Mouse (Mus musculus) liver, embryonic 15.5 days (tissue): ENCODE results near the gene Rab28. TPM values are rescaled to one million over a fixed set of nuclear protein-coding genes. Genes with fewer than 3 reads are reported as not detected.
"Not testable (repeated sequence)": the region's sequence is repeated elsewhere in the genome, so short reads cannot be mapped to it uniquely, and the experiment has no call there.

Source experiments
- ATAC-seq: fragments of 200-750 bp; cut with Nextera tagmentation; 2 replicates; pipeline ENCODE4 v1.8.0; 2017; ENCODE audit warnings: moderate number of reproducible peaks, mild to moderate bottlenecking, moderate library complexity; ENCODE audit not compliant: insufficient read depth
- H3K27ac ChIP-seq: fragments of 300-500 bp; sonication (generic); replicated peaks from 2 replicates; pipeline ENCODE4 v1.5.1; 2015; ENCODE audit warnings: mild to moderate bottlenecking, inconsistent platforms
- H3K27me3 ChIP-seq: fragments of 300-500 bp; sonication (generic); 2 replicates; pipeline ENCODE4 v1.6.1; 2015; ENCODE audit warnings: mild to moderate bottlenecking, inconsistent platforms
- H3K36me3 ChIP-seq: fragments of 300-500 bp; sonication (generic); replicated peaks from 2 replicates; pipeline ENCODE4 v1.6.1; 2015; ENCODE audit warnings: moderate library complexity, mild to moderate bottlenecking, inconsistent platforms
- H3K4me1 ChIP-seq: fragments of 300-500 bp; sonication (generic); replicated peaks from 2 replicates; pipeline ENCODE4 v1.6.1; 2015; ENCODE audit warnings: inconsistent platforms
- H3K4me2 ChIP-seq: fragments of 300-500 bp; sonication (generic); 2 replicates; pipeline ENCODE4 v1.6.1; 2015; ENCODE audit warnings: moderate library complexity, mild to moderate bottlenecking, inconsistent platforms
- H3K4me3 ChIP-seq: fragments of 300-500 bp; sonication (generic); replicated peaks from 2 replicates; pipeline ENCODE4 v1.5.1; 2015; ENCODE audit warnings: mild to moderate bottlenecking, inconsistent platforms
- H3K9ac ChIP-seq: fragments of 300-500 bp; sonication (generic); 2 replicates; pipeline ENCODE4 v1.6.1; 2015; ENCODE audit warnings: moderate library complexity, mild to moderate bottlenecking, inconsistent platforms
- H3K9me3 ChIP-seq: fragments of 300-500 bp; sonication (generic); replicated peaks from 2 replicates; pipeline ENCODE4 v1.6.1; 2016; ENCODE audit warnings: inconsistent platforms
- WGBS: fragments of 180-500 bp; shearing (Covaris S2); methylation state at CpG from one replicate; pipeline ENCODE4 v1.1.7; 2015; ENCODE audit warnings: mixed read lengths; ENCODE audit not compliant: insufficient replicate concordance; 5-methylcytosine and 5-hydroxymethylcytosine counted together
- polyA plus RNA-seq: library from polyadenylated mRNA; unstranded; fragments of >200 nt; fragmentation: Nextera tagmentation; extraction: Ambion mirVana; gene quantifications from 2 replicates; pipeline ENCODE4 v1.2.1, GENCODE M21; 2015

The Rab28 gene
- polyA plus RNA-seq, 1 experiment from 2014 or later = 18.6 TPM

DNA sequence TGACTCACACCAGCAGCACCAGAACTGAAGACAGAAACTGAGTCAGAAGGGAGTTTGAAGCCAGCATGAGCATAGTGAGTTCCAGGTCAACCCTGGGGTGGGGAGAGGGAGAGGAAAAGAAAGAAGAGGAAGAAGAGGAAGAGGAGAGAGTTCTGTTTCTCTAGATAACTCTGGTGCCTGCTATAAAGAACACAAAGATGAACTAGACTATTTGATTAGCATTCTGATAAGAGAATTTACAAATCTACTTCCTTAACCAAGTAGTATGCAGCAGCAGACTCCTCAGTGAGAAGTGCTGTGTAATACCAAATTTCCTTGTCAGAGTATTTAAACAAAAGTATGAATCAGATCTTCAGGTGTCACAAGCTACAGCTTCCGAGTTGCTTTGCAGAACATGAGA lies 19.1 kb upstream of the Rab28 start:
- no peak overlapping the region for H3K9ac ChIP-seq
- ATAC-seq = no peak
- no peak overlapping the region for H3K4me3 ChIP-seq
- H3K4me2 ChIP-seq = no peak overlapping the region
- no peaks in the 10 kb centered on the region for H3K36me3 ChIP-seq
- H3K27ac ChIP-seq = no peak overlapping the region
- no peaks in the 10 kb centered on the region for H3K27me3 ChIP-seq
- WGBS = 19% methylated on average over 1 of the region's 1 CpGs
- H3K4me1 ChIP-seq = no peaks in the 10 kb centered on the region
- no peaks in the 10 kb centered on the region for H3K9me3 ChIP-seq

DNA sequence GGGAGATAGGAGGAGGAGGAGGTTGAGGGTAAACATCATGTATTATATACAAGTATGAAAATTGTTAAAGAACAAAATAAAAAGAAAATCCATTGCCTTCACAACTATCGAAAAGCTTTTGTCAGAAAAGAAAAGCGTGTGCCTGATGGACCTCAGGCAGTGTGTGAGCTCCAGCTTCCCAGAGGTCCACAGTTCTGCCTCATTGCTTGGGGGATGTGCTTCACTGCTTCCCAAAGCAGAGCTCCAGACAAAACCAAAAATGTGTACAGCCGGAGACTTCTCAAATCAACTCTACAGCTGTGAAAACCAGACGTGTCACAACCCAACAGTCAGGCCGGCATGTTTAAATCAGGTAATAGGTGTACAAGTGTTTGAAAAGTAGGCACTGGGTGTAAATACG lies 17.6 kb upstream of the Rab28 start:
- WGBS = 74% methylated on average over 6 of the region's 6 CpGs
- no peaks in the 10 kb centered on the region for H3K27me3 ChIP-seq
- H3K27ac ChIP-seq = no peak overlapping the region
- no peak for ATAC-seq
- no peak overlapping the region for H3K9ac ChIP-seq
- H3K4me1 ChIP-seq = no peaks in the 10 kb centered on the region
- no peak overlapping the region for H3K4me2 ChIP-seq
- no peak overlapping the region for H3K4me3 ChIP-seq
- H3K9me3 ChIP-seq = no peaks in the 10 kb centered on the region
- no peaks in the 10 kb centered on the region for H3K36me3 ChIP-seq

DNA sequence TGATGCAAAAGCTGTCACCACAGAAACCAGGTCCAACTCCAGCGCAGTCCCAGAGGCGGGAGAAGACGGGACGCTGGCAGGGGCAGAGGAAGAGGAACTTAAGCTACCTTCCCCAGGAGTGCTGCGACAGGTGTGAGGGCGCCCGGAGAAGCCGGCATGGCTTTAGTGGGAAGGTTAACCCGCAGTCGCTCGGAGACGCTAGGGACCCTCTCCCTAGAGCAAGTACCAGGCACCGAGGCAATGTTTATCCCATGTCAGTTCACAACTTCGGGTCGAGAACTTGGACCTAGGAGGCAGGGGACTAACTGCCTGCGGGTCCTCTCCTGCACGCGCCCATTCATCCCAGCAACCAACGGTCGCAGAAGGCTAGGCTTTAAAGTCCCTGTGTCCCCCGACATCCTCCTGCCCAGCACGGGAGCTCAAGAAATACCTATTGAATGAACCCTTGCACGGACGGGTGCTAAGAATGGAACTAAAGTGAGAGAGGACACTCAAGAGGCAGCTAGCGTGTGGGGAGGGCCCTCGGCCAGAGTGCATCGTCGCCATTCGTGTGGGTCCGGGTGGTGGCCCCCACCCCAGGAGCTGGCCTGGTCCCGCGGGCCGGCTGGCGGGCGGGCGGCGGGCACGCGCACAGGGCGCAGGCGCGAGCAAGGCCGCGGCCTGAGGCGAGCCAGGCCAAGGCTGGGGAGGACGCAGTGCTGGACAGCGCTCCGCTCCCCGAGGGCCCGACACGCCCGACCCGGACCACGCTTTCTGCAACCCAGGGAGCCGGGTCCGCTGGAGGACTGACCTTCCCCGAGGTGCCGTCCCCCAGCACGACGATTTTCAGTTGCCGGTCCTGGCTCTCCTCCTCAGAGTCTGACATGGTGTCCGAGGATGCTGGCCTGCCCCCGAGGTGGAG lies 592 bp downstream of the Rab28 start:
- H3K9ac ChIP-seq = peak overlapping the region; percentile 85
- ATAC-seq = peak; percentile 86

DNA sequence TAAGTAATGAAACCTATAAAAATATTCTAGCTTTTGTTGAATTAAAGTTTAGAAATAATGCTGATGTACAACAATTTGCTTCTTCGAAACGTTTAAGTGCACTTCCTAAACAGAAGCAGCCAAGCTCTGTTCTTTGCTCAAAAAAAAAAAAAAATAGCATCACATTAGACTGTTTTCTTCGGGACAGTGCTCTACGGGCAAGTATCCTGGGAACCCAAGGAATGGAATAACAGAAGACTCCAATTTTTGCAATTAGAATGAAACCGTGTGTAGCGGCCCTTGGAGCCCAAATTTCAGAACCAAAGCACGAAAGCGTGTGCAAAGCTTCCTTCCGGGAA lies 1.2 kb downstream of the Rab28 start:
- peak overlapping the region; percentile 85 for H3K9ac ChIP-seq
- H3K4me2 ChIP-seq = peak overlapping the region; percentile 94
- ATAC-seq = no peak
- H3K4me3 ChIP-seq = peak overlapping the region; percentile 96
- 7% methylated on average over 9 of the region's 9 CpGs for whole genome bisulfite sequencing
- no peaks in the 10 kb centered on the region for H3K9me3 ChIP-seq
- H3K27ac ChIP-seq = no peak overlapping the region
- H3K4me1 ChIP-seq = peaks cover 11% of the 10 kb centered on the region
- H3K27me3 ChIP-seq = no peaks in the 10 kb centered on the region
- H3K36me3 ChIP-seq = no peaks in the 10 kb centered on the region

More for the DNA sequence above, 592 bp downstream of the Rab28 start:
- Histone ChIP-seq H3K4me1 (peaks cover 11% of the 10 kb centered on the region), H3K36me3 (no peaks in the 10 kb centered on the region), H3K27ac (peak overlapping the region; percentile 74), H3K27me3 (no peaks in the 10 kb centered on the region), H3K4me3 (peak overlapping the region; percentile 96), H3K9me3 (no peaks in the 10 kb centered on the region), H3K4me2 (peak overlapping the region; percentile 94)
- 1% methylated on average over 63 of the region's 63 CpGs for WGBS

DNA sequence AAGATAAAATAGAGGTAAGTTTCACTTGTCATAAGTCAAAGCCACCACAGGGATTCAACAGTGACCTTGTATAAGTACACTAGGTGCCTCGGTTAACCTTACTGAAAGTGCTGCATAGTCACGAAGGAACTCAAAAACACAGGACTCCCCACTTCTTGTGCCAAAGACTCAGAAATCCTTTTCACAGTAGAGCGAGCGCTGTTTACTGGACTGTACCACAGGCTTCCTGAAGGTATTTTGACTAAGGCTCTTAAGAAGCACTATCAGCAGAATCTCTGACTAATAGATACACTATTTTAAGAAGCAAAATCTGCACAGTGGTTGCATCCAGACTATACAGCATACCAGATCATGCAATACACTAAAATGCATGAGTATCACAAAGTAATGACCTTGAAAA lies 6.9 kb downstream of the Rab28 start:
- not testable (repeated sequence) for H3K27me3 ChIP-seq

DNA sequence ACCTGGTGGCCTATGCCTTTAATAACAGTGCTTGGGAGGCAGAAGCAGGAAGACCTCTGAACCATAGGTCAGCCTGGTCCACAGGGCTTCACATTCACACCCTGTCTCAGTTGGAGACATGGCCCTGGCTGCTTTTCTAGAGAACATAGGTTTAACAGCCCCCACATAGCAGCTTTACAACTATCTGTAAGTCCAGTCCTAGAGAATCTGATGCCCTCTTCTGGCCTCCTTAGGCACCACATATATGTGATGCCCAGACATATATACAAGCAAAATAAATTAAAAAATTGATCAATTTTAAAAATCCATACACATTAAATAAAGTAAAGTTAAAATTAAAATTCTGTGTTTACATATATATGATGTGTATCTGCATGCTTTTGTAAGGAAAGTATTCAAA lies 10.0 kb downstream of the Rab28 start:
- no peaks in the 10 kb centered on the region for H3K36me3 ChIP-seq
- no peak overlapping the region for H3K4me2 ChIP-seq
- no peak overlapping the region for H3K4me3 ChIP-seq
- no peak for ATAC-seq
- H3K9me3 ChIP-seq = no peaks in the 10 kb centered on the region
- no peaks in the 10 kb centered on the region for H3K4me1 ChIP-seq
- no peak overlapping the region for H3K27ac ChIP-seq
- H3K9ac ChIP-seq = no peak overlapping the region
- no peaks in the 10 kb centered on the region for H3K27me3 ChIP-seq

More for the DNA sequence above, 6.9 kb downstream of the Rab28 start:
- H3K4me2 ChIP-seq, H3K27ac ChIP-seq, H3K9me3 ChIP-seq, ATAC-seq, H3K36me3 ChIP-seq, H3K4me3 ChIP-seq, H3K9ac ChIP-seq, H3K4me1 ChIP-seq: not testable (repeated sequence)
- WGBS = 79% methylated on average over 4 of the region's 4 CpGs

DNA sequence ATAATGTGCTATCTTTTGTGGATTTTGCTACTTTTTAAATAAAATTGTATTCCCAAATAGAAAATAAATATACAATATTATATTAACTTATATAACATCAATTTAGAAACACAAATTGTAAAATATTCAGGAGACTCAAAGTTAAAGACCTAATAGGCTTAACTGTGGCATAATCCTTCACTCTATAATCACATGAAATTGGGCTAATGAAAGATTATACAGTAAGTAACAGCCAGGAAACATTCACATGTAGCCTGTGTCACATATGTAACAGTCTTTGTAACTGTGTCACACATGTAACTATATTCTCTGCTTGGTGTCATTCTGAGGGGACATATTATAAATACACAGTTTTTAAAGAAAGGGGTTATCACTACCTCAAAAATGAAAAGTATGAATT lies 22.9 kb downstream of the Rab28 start:
- H3K4me2 ChIP-seq = no peak overlapping the region
- no peak overlapping the region for H3K4me3 ChIP-seq
- H3K27ac ChIP-seq = no peak overlapping the region
- H3K36me3 ChIP-seq = no peaks in the 10 kb centered on the region
- H3K4me1 ChIP-seq = no peaks in the 10 kb centered on the region
- H3K27me3 ChIP-seq = no peaks in the 10 kb centered on the region
- ATAC-seq = no peak
- H3K9me3 ChIP-seq = no peaks in the 10 kb centered on the region
- no peak overlapping the region for H3K9ac ChIP-seq

DNA sequence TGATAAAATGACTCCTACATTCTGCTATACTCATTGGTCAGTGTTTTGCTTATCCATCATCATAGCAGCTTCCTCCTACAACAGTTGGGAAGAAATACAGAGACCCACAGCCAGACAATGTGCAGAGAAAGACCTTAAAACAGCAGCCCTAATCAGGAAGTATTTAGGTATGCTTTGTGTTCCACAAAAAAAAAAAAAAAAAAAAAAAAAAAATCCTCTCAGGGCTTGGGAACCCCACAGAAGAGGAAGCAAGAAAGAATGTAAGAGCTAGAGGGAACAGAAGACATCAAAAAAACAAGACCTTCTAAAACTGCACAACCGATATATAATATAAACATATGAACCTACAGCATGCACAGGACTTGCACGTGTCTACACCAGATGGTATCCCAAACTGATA lies 24.0 kb downstream of the Rab28 start:
- Histone ChIP-seq H3K4me2 (no peak overlapping the region), H3K27me3 (no peaks in the 10 kb centered on the region), H3K9ac (no peak overlapping the region), H3K36me3 (no peaks in the 10 kb centered on the region), H3K9me3 (no peaks in the 10 kb centered on the region), H3K4me3 (no peak overlapping the region), H3K4me1 (no peaks in the 10 kb centered on the region), H3K27ac (no peak overlapping the region)
- 79% methylated on average over 2 of the region's 2 CpGs for WGBS
- no peak for ATAC-seq

DNA sequence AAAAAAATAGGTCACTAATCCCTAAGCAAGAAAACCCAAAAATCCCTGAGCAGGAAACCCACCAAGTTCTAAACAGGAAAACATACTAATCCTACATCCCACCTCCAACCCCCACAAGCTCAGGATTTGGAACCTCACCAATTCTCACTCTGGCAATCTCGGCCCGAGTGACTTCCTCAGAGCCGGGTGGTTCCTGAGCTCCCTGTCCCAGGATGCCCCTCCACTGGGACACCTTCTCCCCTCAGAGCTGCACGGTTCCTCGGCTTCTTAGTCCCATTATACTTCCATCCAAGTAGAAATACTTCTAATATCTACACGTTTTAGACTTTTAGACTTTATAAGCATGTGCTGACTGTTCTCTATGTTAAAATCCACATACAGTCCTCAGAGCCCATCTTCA lies 41.9 kb downstream of the Rab28 start:
- no peak overlapping the region for H3K4me2 ChIP-seq
- ATAC-seq = no peak
- H3K4me3 ChIP-seq = no peak overlapping the region
- no peaks in the 10 kb centered on the region for H3K4me1 ChIP-seq
- no peaks in the 10 kb centered on the region for H3K36me3 ChIP-seq
- no peak overlapping the region for H3K9ac ChIP-seq
- no peaks in the 10 kb centered on the region for H3K9me3 ChIP-seq
- 66% methylated on average over 6 of the region's 6 CpGs for WGBS
- no peak overlapping the region for H3K27ac ChIP-seq
- no peaks in the 10 kb centered on the region for H3K27me3 ChIP-seq

DNA sequence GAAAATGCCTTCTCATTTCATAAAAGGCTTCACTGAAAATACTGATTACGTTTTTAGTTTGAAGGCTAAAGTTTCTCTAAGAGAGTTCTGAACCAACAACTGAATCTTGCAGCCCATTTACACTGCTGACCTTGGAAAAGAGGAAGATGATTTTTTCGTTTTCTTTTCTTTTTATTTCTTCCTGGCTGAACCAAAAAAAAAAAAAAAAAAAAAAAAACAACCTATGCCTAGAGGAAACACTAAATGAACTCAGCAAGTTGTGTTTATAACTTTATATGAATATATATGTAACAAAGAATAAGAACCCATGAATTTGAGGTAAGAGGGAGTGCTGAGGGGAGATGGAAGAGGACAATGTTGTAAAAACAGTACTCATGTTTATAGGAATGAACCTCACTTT lies 71.2 kb downstream of the Rab28 start:
- H3K9me3 ChIP-seq = no peaks in the 10 kb centered on the region
- no peak for ATAC-seq
- no peak overlapping the region for H3K4me2 ChIP-seq
- WGBS = 41% methylated on average over 2 of the region's 2 CpGs
- no peaks in the 10 kb centered on the region for H3K4me1 ChIP-seq
- H3K9ac ChIP-seq = no peak overlapping the region
- no peak overlapping the region for H3K4me3 ChIP-seq
- H3K27ac ChIP-seq = no peak overlapping the region
- no peaks in the 10 kb centered on the region for H3K27me3 ChIP-seq
- no peaks in the 10 kb centered on the region for H3K36me3 ChIP-seq

DNA sequence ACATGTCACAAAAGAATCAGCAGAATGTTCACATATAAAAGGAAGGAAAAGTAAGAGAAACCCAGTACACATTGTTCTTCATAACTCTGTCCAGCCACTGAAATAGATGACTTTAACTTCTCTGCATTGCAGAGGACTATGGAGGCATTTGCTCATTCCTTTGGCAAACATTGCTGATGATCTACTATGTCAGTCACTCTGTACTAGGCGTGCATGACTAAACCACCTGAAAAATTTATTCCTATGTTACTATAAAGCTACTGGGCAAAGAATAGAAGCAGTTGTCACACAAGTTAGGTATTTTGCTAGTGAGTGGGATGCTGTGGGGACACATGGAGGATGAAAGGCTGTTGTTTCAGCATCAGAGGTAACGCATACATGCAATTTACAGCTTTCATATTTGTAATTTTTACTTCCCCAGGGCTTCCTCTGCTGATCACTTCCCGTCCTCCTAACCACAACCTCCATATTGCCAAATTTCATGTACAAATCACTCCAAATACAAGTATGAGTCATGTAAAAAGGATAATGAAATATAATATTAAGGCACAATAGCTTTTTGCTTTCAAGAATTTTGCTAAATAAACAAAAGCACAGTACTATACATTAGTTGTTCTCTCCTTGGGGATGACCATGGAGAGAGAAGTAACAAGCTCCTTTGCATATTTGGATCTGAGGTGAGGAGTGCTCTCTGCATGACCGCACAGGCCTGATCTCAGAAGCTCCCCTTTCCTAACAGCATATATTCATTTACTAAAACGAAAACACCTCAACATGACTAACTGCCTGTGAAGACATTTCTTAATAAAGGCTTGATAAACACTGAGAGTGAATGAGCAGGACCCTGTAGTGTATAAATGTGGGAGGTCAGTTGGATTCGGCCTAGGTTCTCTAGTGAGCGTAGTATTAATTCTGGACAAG lies 80.5 kb downstream of the Rab28 start:
- H3K9ac ChIP-seq = no peak overlapping the region
- H3K27ac ChIP-seq = no peak overlapping the region
- WGBS = 69% methylated on average over 7 of the region's 7 CpGs
- H3K4me3 ChIP-seq = no peak overlapping the region
- H3K27me3 ChIP-seq = no peaks in the 10 kb centered on the region
- ATAC-seq = no peak
- no peaks in the 10 kb centered on the region for H3K4me1 ChIP-seq
- H3K9me3 ChIP-seq = no peaks in the 10 kb centered on the region
- H3K4me2 ChIP-seq = no peak overlapping the region
- 0 out of 2 replicates have a peak, but pooled peaks cover 4% of the 10 kb centered on the region for H3K36me3 ChIP-seq
